Mouse (Mus musculus) subcutaneous adipose tissue, adult 2 months (tissue): ENCODE data around the gene Fyn. TPM values are rescaled to one million over a fixed set of nuclear protein-coding genes. Genes with fewer than 3 reads are reported as not detected.

Experiments
- polyA plus RNA-seq: library from polyadenylated mRNA; depleted of rRNA; stranded (reverse); fragments of >200 nt; gene quantifications from 2 replicates; pipeline ENCODE4 v1.2.3, GENCODE M21; 2012; ENCODE audit warnings: low replicate concordance; rRNA removed

The Fyn gene
- 30.2 and 63.8 TPM in 2 replicates for polyA plus RNA-seq

DNA sequence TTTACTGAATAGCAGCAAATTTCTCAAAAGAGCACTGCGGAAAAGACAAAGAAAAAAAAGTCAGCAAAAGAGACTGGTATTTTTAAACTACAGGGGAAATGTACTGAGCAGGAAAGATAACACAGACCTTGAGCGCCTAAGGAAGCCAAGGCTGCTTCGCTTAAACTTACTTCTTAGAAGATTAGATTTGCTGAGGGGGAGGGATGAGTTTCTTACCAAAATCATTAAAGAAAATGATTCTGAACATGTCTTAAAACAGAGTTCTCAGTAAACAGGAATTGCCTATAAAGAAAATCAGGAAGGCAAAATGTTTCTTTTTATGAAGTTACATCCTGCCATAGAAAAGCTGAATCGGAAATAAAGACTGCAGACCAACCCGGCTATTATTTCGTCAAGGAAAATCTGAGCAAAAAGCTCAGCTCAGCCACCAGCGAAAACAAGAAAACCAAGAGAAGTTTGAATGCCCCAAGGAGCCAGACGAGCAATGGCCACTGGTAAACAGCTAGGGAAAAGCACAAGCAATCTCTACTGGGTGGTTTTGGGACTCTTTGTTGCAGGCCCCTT lies at the start of gene Fyn:
Fyn (plus strand) TSS at position 284 of the 564 bp plus-strand sequence.

DNA sequence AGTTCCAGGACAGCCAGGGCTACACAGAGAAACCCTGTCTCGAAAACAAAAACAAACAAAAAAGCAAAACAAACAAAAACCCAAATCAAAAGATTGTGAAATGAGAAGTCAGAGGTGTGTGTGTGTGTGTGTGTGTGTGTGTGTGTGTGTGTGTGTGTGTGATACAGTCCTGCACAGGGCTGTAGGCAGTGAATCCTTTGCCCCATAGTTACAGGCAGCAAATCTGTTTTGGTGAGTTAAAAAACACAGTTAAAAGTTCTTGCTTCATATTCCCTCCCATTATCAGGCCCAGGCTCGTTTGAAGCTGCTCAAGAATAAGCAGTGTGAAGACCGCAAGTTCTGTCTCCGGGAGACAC lies 244.0 kb downstream of the Fyn start, which contains the start of gene Traf3ip2:
Traf3ip2 (plus strand) TSS at position 302 of the 356 bp plus-strand sequence.

Other genes with a start within 250 kb of the Fyn start
- gene Fam229b, start 234.9 kb upstream of the Fyn start, polyA plus RNA-seq, result 4.0 and 5.5 TPM in 2 replicates
- 0.93 and 4.1 TPM in 2 replicates for gene Tube1, start 234.9 kb upstream of the Fyn start, polyA plus RNA-seq
- gene Ccn6, start 205.1 kb upstream of the Fyn start, polyA plus RNA-seq, result 0.10 and 0.24 TPM in 2 replicates
- 16.2 and 44.6 TPM in 2 replicates for gene Traf3ip2, start 244.1 kb downstream of the Fyn start, polyA plus RNA-seq